Mouse (Mus musculus): ENCODE results near the gene Hoxc12. TPM values are rescaled to one million over a fixed set of nuclear protein-coding genes. Genes with fewer than 3 reads are reported as not detected.

Hoxc12 gene
- polyA plus RNA-seq, 1 experiment from 2014 or later = not detected

GRCm38 (mm10) chr15:102969296-102969695 is 32.7 kb downstream of the Hoxc12 start:
- Histone ChIP-seq H3K9me3 (no peaks in the 10 kb centered on the region), H3K4me3 (no peak overlapping the region), H3K4me2 (replicated peaks) (no peak overlapping the region), H3K27me3 (peaks cover 98% of the 10 kb centered on the region), H3K4me1 (0 out of 2 replicates have a peak, but pooled peaks cover 6% of the 10 kb centered on the region), H3K27ac (replicated peaks) (no peak overlapping the region), H3K9ac (replicated peaks) (no peak overlapping the region), H3K36me3 (no peaks in the 10 kb centered on the region)
- ATAC-seq (ENCODE audit: low FRiP score, low read depth) = no peak
- 26% methylated on average over 1 of the region's 1 CpGs for WGBS

DNA sequence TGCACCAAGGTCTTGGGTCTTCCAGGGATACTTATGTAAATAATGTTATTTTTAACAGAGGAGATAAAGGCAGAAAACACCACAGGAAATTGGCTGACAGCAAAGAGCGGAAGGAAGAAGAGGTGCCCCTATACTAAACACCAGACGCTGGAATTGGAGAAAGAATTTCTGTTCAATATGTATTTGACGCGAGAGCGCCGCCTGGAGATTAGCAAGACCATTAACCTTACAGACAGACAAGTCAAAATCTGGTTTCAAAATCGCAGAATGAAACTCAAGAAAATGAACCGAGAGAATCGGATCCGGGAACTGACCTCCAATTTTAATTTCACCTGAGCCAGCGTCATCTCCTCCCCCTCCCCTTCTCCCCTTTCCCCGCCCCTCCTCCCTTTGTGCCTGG is 34.2 kb downstream of the Hoxc12 start:
- Histone ChIP-seq H3K4me3 (no peak overlapping the region), H3K9ac (replicated peaks) (no peak overlapping the region), H3K36me3 (no peaks in the 10 kb centered on the region), H3K9me3 (no peaks in the 10 kb centered on the region), H3K4me2 (replicated peaks) (no peak overlapping the region), H3K27ac (replicated peaks) (no peak overlapping the region), H3K27me3 (peaks cover 98% of the 10 kb centered on the region), H3K4me1 (0 out of 2 replicates have a peak, but pooled peaks cover 6% of the 10 kb centered on the region)
- WGBS = 2% methylated on average over 12 of the region's 12 CpGs
- ATAC-seq (ENCODE audit: low FRiP score, low read depth) = no peak

- peaks cover 98% of the 10 kb centered on the region for H3K27me3 ChIP-seq
- under 1% methylated on average over 21 of the region's 21 CpGs for WGBS
- no peak overlapping the region for H3K9ac ChIP-seq (replicated peaks)
- no peak overlapping the region for H3K4me2 ChIP-seq (replicated peaks)
- H3K4me3 ChIP-seq = no peak overlapping the region
- no peaks in the 10 kb centered on the region for H3K36me3 ChIP-seq
- no peaks in the 10 kb centered on the region for H3K9me3 ChIP-seq
- ATAC-seq (ENCODE audit: low FRiP score, low read depth) = no peak
- H3K27ac ChIP-seq (replicated peaks) = no peak overlapping the region
- no peaks in the 10 kb centered on the region for H3K4me1 ChIP-seq
These were observed 35.7 kb downstream of the Hoxc12 start for GRCm38 (mm10) chr15:102972254-102972653.

GRCm38 (mm10) chr15:102972753-102973152 is 36.2 kb downstream of the Hoxc12 start:
- Histone ChIP-seq H3K36me3 (no peaks in the 10 kb centered on the region), H3K9me3 (no peaks in the 10 kb centered on the region), H3K4me1 (no peaks in the 10 kb centered on the region), H3K27me3 (peaks cover 98% of the 10 kb centered on the region), H3K9ac (replicated peaks) (no peak overlapping the region), H3K4me2 (replicated peaks) (no peak overlapping the region), H3K27ac (replicated peaks) (no peak overlapping the region), H3K4me3 (no peak overlapping the region)
- ATAC-seq (ENCODE audit: low FRiP score, low read depth) = no peak
- WGBS = 2% methylated on average over 6 of the region's 6 CpGs

- Histone ChIP-seq H3K4me2 (replicated peaks) (no peak overlapping the region), H3K4me3 (no peak overlapping the region), H3K9ac (replicated peaks) (no peak overlapping the region), H3K9me3 (no peaks in the 10 kb centered on the region), H3K27me3 (peaks cover 99% of the 10 kb centered on the region), H3K27ac (replicated peaks) (no peak overlapping the region), H3K4me1 (no peaks in the 10 kb centered on the region), H3K36me3 (no peaks in the 10 kb centered on the region)
- WGBS = 5% methylated on average over 7 of the region's 7 CpGs
- no peak for ATAC-seq (ENCODE audit: low FRiP score, low read depth)
These were observed 38.5 kb downstream of the Hoxc12 start for GRCm38 (mm10) chr15:102975034-102975433.

DNA sequence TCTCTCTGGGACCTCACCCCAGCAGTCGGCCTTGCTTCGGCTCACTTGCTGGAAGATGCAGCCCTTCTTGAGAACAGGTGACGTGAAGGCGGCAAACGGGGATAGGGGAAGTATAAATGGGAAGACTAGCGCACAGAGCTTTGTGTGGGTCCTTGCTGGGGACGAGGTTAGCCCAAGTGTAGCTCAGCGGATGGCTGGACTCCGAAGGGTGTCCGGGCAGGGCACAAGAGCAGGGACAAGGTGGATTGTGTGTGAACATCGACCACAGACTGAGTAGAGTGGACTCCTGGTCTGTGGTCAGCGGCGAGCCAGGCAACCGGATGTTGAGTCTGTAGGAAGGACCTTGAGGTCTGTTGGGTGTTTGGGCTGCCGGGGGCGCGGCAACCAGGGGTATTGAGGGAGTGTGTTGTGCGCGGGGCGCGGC is 39.1 kb downstream of the Hoxc12 start:
- Histone ChIP-seq H3K4me2 (replicated peaks) (no peak overlapping the region), H3K36me3 (no peaks in the 10 kb centered on the region), H3K9me3 (no peaks in the 10 kb centered on the region), H3K4me1 (no peaks in the 10 kb centered on the region), H3K27ac (replicated peaks) (no peak overlapping the region), H3K27me3 (peaks cover 99% of the 10 kb centered on the region), H3K4me3 (no peak overlapping the region), H3K9ac (replicated peaks) (no peak overlapping the region)
- 2% methylated on average over 21 of the region's 21 CpGs for WGBS
- ATAC-seq (ENCODE audit: low FRiP score, low read depth) = no peak

GRCm38 (mm10) chr15:102976171-102976570 is 39.6 kb downstream of the Hoxc12 start, which contains the start of gene Hoxc9:
Hoxc9 (plus strand) TSS chr15:102976439.
- peaks cover 99% of the 10 kb centered on the region for H3K27me3 ChIP-seq
- H3K9me3 ChIP-seq = no peaks in the 10 kb centered on the region
- no peak within 1 kb of the TSS for H3K4me3 ChIP-seq
- 2% methylated on average over 14 of the region's 20 CpGs for WGBS
- H3K27ac ChIP-seq (replicated peaks) = no peak within 1 kb of the TSS
- H3K9ac ChIP-seq (replicated peaks) = no peak within 1 kb of the TSS
- H3K4me1 ChIP-seq = no peaks in the 10 kb centered on the region
- ATAC-seq (ENCODE audit: low FRiP score, low read depth) = no peak
- no peaks in the 10 kb centered on the region for H3K36me3 ChIP-seq
- no peak within 1 kb of the TSS for H3K4me2 ChIP-seq (replicated peaks)

DNA sequence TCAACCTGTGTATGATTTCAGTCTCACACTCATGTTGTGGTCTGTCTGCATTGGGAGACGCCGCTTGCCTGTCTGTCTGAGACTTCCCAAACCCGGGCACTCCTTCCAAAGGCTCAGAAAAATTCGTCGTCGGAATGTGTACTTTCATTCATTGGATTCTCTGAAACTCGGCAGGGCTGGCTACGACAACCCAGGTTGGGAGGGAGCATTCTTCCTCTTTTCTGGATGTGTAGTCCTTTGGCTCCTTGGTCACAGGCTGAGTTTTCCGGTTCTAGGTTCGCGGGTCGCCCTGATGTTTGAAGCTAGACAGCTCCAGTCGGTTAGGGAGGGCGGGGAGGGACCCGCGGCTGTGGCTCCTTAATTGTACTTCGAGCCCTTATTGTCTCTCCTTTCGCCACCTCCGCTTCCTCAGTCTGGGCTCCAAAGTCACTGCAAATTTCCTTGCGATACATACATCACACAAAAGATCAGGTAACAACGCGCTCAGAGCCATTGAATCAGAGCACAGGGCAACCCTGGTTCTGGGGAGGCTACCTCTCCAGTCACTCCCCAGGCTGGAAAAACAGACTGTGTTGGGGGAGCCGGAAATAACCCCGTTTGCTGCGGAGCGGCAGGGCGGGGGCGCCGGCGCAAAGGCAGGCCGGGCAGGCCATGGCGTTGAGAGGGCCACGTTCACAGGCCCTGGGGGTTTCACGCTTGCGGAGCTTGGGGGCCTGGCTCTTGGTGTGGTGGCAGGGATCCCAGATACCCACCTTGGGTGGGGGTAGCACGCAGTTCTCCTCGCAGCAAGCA is 40.3 kb downstream of the Hoxc12 start:
- Histone ChIP-seq H3K9ac (replicated peaks) (no peak overlapping the region), H3K36me3 (no peaks in the 10 kb centered on the region), H3K4me2 (replicated peaks) (no peak overlapping the region), H3K27ac (replicated peaks) (no peak overlapping the region), H3K4me3 (no peak overlapping the region), H3K9me3 (no peaks in the 10 kb centered on the region), H3K4me1 (peaks cover 6% of the 10 kb centered on the region), H3K27me3 (peaks cover 100% of the 10 kb centered on the region)
- under 1% methylated on average over 37 of the region's 37 CpGs for WGBS
- no peak for ATAC-seq (ENCODE audit: low FRiP score, low read depth)

DNA sequence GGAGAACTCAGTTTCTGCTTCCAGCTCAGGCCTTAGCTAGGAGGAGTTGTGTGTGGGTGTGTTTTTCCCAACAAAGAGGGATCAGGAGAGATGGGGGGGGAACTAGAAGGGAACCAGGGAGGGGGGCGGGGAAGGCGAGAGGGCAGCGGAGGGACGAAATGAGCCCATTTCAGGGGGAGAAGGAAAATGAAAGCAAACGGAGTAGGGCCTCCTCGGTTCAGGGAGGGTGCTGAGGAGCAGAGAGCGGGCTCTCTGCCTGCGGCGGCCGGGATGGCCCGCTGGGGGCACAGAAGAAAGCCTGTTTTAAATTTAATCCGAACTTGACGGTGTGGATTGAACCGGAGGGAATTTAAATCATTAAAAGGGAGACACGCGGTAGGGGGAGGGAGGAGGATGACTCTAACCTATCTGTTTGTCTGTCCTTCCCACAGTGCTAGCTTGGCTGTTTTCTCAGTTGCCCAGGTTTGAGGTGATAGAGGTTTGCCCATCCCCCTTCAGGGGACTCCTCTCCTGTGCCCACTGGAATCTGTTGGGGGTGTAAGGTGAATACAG is 40.9 kb downstream of the Hoxc12 start:
- ATAC-seq (ENCODE audit: low FRiP score, low read depth) = no peak
- no peak overlapping the region for H3K27ac ChIP-seq (replicated peaks)

DNA sequence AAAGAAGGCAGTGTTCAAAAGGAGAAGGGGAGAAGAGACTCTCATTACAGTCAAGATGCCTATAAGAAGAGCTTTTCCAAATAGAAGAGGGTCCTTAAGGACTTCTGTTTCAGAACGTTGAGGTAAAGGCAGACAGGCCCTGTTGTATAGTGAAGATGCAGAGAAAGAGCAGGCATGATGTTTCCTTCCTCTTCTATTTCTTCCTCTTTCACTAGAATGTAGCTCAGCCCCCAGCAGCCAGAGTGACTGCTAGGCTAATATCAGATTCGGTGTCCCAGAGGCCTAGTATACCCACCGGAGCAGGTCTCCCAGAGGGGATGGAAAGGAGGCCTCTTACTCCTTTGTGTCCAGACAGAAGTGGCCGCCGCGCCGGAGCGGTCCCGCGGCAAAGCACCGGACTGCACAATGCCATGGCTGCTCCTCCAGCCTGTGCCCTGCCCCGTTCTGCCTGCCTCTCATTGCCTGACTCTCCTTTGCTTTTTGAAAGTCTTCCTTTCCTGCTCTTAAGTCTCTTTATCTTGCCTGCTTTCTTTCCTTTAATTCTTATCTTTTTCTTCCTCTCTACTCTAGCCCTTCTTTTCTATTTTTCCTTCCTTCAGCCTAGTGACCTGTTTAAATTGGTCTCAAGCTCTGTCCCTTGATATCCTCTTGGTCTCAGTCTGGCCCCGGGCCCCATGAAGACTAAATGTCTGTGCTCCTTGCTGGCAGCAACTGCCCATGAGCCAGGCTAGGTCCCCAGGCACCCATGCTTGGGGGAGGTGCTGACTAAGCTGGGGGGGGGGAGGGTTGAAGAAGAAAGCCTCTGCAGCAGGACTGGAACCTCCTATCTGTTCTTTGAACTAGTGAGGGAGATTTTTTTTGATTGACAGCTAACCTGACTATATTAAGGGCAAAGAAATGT is 42.3 kb downstream of the Hoxc12 start:
- Histone ChIP-seq H3K27ac (replicated peaks) (no peak overlapping the region), H3K36me3 (no peaks in the 10 kb centered on the region), H3K4me3 (no peak overlapping the region), H3K4me1 (peaks cover 8% of the 10 kb centered on the region), H3K4me2 (replicated peaks) (no peak overlapping the region), H3K9ac (replicated peaks) (no peak overlapping the region), H3K9me3 (no peaks in the 10 kb centered on the region), H3K27me3 (peaks cover 100% of the 10 kb centered on the region)
- 3% methylated on average over 13 of the region's 13 CpGs for WGBS
- no peak for ATAC-seq (ENCODE audit: low FRiP score, low read depth)

More for the DNA sequence above, 40.9 kb downstream of the Hoxc12 start:
- H3K9ac ChIP-seq (replicated peaks) = no peak overlapping the region
- peaks cover 100% of the 10 kb centered on the region for H3K27me3 ChIP-seq
- H3K4me1 ChIP-seq = peaks cover 8% of the 10 kb centered on the region
- H3K36me3 ChIP-seq = no peaks in the 10 kb centered on the region
- no peak overlapping the region for H3K4me2 ChIP-seq (replicated peaks)
- WGBS = under 1% methylated on average over 15 of the region's 16 CpGs
- no peaks in the 10 kb centered on the region for H3K9me3 ChIP-seq
- no peak overlapping the region for H3K4me3 ChIP-seq

- WGBS = 0% methylated on average over 1 of the region's 1 CpGs
- no peak overlapping the region for H3K4me2 ChIP-seq (replicated peaks)
- no peak overlapping the region for H3K9ac ChIP-seq (replicated peaks)
- H3K9me3 ChIP-seq = no peaks in the 10 kb centered on the region
- no peak overlapping the region for H3K4me3 ChIP-seq
- H3K27ac ChIP-seq (replicated peaks) = no peak overlapping the region
- H3K4me1 ChIP-seq = peaks cover 8% of the 10 kb centered on the region
- ATAC-seq (ENCODE audit: low FRiP score, low read depth) = no peak
- H3K36me3 ChIP-seq = no peaks in the 10 kb centered on the region
- peaks cover 100% of the 10 kb centered on the region for H3K27me3 ChIP-seq
These were observed 43.4 kb downstream of the Hoxc12 start for GRCm38 (mm10) chr15:102979936-102980335.

DNA sequence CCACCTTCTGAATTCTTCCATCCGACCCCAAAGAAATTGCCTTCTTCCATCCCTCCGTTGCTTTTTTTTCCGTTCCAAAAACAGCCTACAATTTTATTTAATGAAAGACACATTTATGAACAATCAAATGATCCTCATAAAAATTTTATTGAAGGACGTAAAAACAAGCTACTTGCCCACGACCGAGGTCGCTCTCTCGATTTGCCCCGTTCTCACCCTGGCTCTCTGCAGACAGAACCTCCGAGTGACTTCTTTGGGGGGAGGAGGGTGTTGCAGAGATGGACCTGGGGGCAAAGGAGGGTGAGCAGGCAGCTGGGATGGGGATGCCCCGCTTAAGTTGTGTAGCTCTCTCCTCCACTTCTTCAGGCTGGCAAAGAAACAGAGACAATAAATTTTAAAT is 43.8 kb downstream of the Hoxc12 start:
- 2% methylated on average over 11 of the region's 11 CpGs for WGBS
- Histone ChIP-seq H3K9me3 (no peaks in the 10 kb centered on the region), H3K9ac (replicated peaks) (no peak overlapping the region), H3K4me2 (replicated peaks) (no peak overlapping the region), H3K27ac (replicated peaks) (no peak overlapping the region), H3K4me3 (no peak overlapping the region), H3K4me1 (peaks cover 8% of the 10 kb centered on the region), H3K27me3 (peaks cover 100% of the 10 kb centered on the region), H3K36me3 (no peaks in the 10 kb centered on the region)
- no peak for ATAC-seq (ENCODE audit: low FRiP score, low read depth)
